Mouse (Mus musculus): Measurements from ENCODE around the gene Ppip5k1.

The Ppip5k1 gene

DNA sequence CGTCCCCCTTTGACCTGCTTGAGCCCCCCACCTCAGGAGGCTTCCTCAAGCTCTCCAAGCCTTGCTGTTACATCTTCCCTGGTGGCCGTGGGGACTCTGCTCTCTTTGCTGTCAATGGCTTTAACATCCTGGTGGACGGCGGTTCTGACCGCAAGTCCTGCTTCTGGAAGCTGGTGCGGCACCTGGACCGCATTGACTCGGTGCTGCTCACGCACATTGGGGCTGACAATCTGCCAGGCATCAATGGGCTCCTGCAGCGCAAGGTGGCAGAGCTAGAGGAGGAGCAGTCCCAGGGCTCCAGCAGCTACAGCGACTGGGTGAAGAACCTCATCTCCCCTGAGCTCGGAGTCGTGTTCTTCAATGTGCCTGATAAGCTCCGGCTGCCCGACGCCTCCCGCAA is 55.7 kb downstream of the Ppip5k1 start:
- CTCF ChIA-PET, result no interaction called here

- CTCF ChIA-PET, result no interaction called here
These were observed 57.1 kb downstream of the Ppip5k1 start for GRCm38 (mm10) chr2:121298131-121298530.

GRCm38 (mm10) chr2:121297701-121298100 is 57.5 kb downstream of the Ppip5k1 start:
- CTCF ChIA-PET, result no interaction called here

DNA sequence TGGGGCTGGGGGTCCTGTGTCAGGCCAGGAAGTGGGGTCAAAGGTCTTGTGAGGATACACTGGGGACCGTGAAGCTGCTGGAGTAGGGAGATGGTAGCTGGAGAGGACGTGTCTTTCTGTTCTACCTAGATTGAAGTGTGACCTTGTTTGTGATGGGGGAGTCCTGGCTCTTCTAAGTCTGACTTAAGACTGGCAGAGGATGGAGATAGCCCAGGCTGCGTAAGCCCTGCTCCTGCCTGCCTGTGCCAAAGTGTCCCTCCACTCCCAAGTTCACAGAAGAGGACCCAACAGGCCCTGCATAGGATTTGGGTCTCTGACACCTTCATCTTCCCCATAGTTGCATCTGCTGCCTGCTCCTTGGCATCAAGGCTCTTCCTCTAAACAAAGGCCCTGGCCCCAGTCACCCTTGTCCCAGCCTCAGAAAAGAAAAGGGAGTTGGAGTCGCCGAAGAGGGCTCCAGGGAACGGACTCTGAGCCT is 58.4 kb downstream of the Ppip5k1 start:
- CTCF ChIA-PET, result no interaction called here

GRCm38 (mm10) chr2:121295608-121296571 is 59.3 kb downstream of the Ppip5k1 start:
- CTCF ChIA-PET, result no interaction called here

DNA sequence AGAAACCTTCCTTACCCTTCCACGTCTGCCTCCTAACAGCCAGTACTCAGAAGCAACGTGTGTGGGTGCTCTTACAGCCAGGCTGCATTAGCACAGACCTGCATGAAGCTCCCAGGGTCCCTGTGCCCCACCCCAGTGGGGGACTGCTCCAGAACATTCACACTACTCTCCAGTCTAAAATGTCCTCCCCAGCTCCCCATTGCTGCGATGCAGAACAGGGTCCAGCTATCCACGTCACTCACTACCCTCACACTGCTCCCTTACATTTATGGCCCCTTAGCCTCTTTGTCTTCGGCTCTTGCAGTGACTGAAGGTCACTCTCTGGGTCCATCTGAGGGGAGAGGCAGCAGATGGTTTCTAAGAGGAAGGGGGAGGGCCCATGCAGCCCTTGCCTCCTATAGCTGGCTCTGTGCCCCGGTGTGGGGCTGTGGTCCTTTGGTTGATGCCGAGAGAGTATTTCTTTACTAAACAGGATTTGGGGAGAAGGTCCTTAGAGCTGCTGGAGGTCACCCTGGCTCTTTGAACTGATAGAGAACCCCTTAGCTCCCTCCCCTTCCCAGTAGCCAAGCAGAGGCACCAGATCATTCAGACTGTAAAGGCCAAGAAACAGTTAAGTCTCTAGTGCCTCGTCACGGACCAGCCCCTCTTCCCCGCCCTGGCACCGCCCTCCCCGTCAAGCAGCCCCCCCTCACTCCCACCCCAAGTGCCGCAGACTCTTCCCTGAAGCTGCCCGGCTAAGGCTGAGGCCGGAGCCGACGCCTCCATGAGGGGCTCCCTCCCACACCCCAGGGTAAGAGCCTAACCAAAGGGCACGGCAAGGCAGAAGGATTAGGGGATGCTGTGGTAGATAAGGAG is 60.2 kb downstream of the Ppip5k1 start:
- CTCF ChIA-PET, result no interaction called here

GRCm38 (mm10) chr2:121294182-121294581 is 61.0 kb downstream of the Ppip5k1 start:
- CTCF ChIA-PET, result interaction anchor here (0.5 kb wide), 1 partner anchor 28 kb away, joined by 5 read pairs; no protein-coding TSS in a partner anchor

DNA sequence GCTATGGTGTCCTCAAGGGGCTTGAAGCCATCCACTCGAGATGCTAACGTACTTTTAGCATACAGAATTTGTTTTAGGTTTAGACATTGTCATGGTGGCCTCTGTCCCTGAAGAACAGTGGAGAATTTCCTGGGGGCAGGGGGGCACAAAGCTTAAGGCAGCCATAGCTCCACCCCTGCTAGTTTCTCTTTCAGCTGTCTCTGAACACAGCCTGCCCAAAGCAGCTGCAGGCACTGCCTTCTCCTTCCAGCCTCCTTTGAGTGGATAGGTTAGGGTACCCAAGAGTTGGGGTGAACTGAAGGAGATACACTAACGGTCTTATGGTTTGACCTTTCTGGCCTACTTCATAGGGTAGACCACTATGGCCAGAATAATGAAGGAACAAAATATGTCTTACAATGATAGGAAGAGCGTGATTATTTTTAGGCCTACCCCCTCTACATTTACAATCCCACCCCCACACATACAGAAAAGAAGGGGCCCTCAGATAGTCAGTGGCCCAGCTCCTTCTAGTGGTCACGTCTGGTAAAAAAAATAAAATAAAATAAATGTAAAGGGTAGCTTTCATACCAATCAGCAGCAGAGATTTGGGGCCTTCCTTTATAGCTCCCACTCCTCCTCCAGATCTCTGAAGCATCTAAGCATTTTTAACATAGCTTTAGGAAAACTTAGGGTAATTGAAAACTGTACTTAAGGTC is 62.7 kb downstream of the Ppip5k1 start:
- CTCF ChIA-PET, result no interaction called here

GRCm38 (mm10) chr2:121289730-121290540 is 65.3 kb downstream of the Ppip5k1 start:
- CTCF ChIA-PET, result interaction anchor here (0.5 to 1.9 kb wide), 2 partner anchors 68 to 123 kb away, joined by 4 to 13 read pairs; no protein-coding TSS in a partner anchor

- CTCF ChIA-PET, result interaction anchor here (1.9 kb wide), 1 partner anchor 69 kb away, joined by 4 read pairs; no protein-coding TSS in a partner anchor
These were observed 66.1 kb downstream of the Ppip5k1 start, which contains the start of gene Map1a for GRCm38 (mm10) chr2:121288901-121289729. Gene Map1a (plus strand): TSS chr2:121289600.

DNA sequence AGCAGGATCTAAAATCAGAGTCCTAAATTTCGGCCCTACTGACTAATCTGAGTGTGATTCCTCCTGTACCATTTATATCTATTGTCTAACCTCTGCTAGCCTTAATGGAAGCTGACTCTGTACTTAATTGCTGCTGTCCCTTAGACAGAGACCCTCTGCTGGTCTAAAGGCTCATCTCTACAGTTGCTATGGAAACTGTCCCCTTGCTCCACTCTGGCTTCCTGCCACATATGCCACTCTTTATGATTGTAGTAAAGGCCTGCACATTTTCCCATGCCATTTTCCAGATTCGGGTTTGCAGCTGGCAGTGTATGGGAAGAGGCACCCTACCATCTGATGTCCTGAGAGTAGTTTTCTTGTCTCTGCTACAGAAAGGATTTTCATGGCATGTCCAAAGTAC is 67.3 kb downstream of the Ppip5k1 start:
- CTCF ChIA-PET, result no interaction called here

GRCm38 (mm10) chr2:121271928-121272516 is 83.2 kb downstream of the Ppip5k1 start:
- CTCF ChIA-PET, result no interaction called here

- CTCF ChIA-PET, result no interaction called here
These were observed 83.8 kb downstream of the Ppip5k1 start, which contains the start of gene Trp53bp1 for GRCm38 (mm10) chr2:121271236-121271927. Gene Trp53bp1 (minus strand): TSS chr2:121271407.

GRCm38 (mm10) chr2:121270521-121271235 is 84.5 kb downstream of the Ppip5k1 start:
- CTCF ChIA-PET, result no interaction called here

DNA sequence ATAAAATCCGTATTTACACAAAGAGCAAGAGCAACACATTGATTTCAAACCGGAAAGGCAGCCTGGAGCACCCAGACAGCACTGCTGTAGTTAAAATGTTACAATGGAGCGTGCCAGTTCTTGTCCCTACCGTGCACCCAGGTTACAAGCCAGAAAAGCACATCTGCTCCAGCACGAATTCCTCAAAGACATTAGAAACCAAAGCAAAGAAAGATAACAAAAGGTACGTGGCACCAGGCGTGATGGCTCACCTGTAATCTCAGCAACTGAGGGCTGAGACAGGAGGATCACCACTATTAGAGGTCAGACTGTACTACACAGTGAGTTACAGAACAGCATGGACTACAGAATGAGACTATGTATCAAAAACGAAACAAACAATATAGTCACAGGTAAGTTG is 86.8 kb downstream of the Ppip5k1 start:
- CTCF ChIA-PET, result no interaction called here
